Mouse (Mus musculus): ENCODE results near the gene Cdh13.

DNA sequence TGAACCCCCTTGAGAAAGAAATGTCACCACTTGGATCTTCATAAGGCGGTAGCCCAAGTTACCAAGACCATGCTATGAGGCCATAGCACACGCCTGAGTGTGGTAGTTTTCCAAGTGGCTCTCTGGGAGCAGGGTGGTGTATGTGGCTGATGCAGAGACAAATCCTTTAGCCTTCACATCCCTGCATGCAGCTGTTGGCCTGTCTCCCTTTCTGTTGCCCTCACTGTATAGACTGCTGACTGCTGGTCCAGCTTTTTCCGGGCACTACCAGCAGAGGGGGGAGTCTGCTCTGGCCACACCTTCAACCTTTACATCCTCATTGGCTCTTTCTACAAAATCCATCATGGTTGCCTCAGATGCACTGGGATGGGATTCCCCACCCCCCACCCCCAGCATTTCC lies 844.7 kb downstream of the Cdh13 start:
- TF ChIP-seq CTCF (IDR thresholded peaks at IDR 0.05; ENCODE audit: control insufficient read depth, insufficient read depth, insufficient read length) (no peak), USF1 (IDR thresholded peaks at IDR 0.05; ENCODE audit: low read depth) (no peak)
